Mouse (Mus musculus): Measurements from ENCODE around the gene Oaz1.
"Not testable (repeated sequence)": the region's sequence is repeated elsewhere in the genome, so short reads cannot be mapped to it uniquely, and the experiment has no call there.

Oaz1 gene

GRCm38 (mm10) chr10:80802996-80803395 lies 23.5 kb upstream of the Oaz1 start:
- no peak for DNase-seq (ENCODE audit: low spot score)

- DNase-seq (ENCODE audit: low spot score), result no peak
Observed at GRCm38 (mm10) chr10:80804340-80804739, 22.1 kb upstream of the Oaz1 start.

- DNase-seq (ENCODE audit: low spot score), result peak; percentile 66
Observed at GRCm38 (mm10) chr10:80804916-80805315, 21.5 kb upstream of the Oaz1 start, which contains the start of gene Amh. Amh (plus strand) TSS chr10:80805243.

- DNase-seq (ENCODE audit: low spot score), result no peak
Observed at GRCm38 (mm10) chr10:80805322-80805721, 21.1 kb upstream of the Oaz1 start.

GRCm38 (mm10) chr10:80805925-80806324 lies 20.5 kb upstream of the Oaz1 start:
- DNase-seq (ENCODE audit: low spot score), result no peak

GRCm38 (mm10) chr10:80806341-80807056 lies 20.0 kb upstream of the Oaz1 start:
- DNase-seq (ENCODE audit: low spot score), result no peak

- peak; percentile 78 for DNase-seq (ENCODE audit: low spot score)
Observed at GRCm38 (mm10) chr10:80807057-80807627, 19.3 kb upstream of the Oaz1 start.

GRCm38 (mm10) chr10:80808099-80808984 lies 18.1 kb upstream of the Oaz1 start:
- DNase-seq (ENCODE audit: low spot score), result no peak

- DNase-seq (ENCODE audit: low spot score), result no peak
Observed at GRCm38 (mm10) chr10:80808985-80809632, 17.3 kb upstream of the Oaz1 start.

- peak; percentile 71 for DNase-seq (ENCODE audit: low spot score)
Observed at GRCm38 (mm10) chr10:80810084-80810483, 16.4 kb upstream of the Oaz1 start.

- DNase-seq (ENCODE audit: low spot score), result no peak
Observed at GRCm38 (mm10) chr10:80812391-80813041, 13.9 kb upstream of the Oaz1 start.

- no peak for DNase-seq (ENCODE audit: low spot score)
Observed at GRCm38 (mm10) chr10:80813366-80813765, 13.1 kb upstream of the Oaz1 start, which contains the start of gene Jsrp1. Jsrp1 (minus strand) TSS chr10:80813498.

- DNase-seq (ENCODE audit: low spot score), result no peak
Observed at GRCm38 (mm10) chr10:80814800-80815199, 11.7 kb upstream of the Oaz1 start.

GRCm38 (mm10) chr10:80816303-80816702 lies 10.2 kb upstream of the Oaz1 start:
- DNase-seq (ENCODE audit: low spot score), result not testable (repeated sequence)

- DNase-seq (ENCODE audit: low spot score), result no peak
Observed at GRCm38 (mm10) chr10:80817164-80817563, 9.3 kb upstream of the Oaz1 start.

GRCm38 (mm10) chr10:80817955-80818354 lies 8.5 kb upstream of the Oaz1 start:
- not testable (repeated sequence) for DNase-seq (ENCODE audit: low spot score)

- no peak for DNase-seq (ENCODE audit: low spot score)
Observed at GRCm38 (mm10) chr10:80818599-80819281, 7.7 kb upstream of the Oaz1 start.

- no peak for DNase-seq (ENCODE audit: low spot score)
Observed at GRCm38 (mm10) chr10:80819406-80819805, 7.0 kb upstream of the Oaz1 start.

GRCm38 (mm10) chr10:80821991-80822390 lies 4.5 kb upstream of the Oaz1 start:
- DNase-seq (ENCODE audit: low spot score), result no peak

- DNase-seq (ENCODE audit: low spot score), result no peak
Observed at GRCm38 (mm10) chr10:80822528-80822927, 3.9 kb upstream of the Oaz1 start.

GRCm38 (mm10) chr10:80823316-80823715 lies 3.1 kb upstream of the Oaz1 start:
- DNase-seq (ENCODE audit: low spot score), result no peak
